Mouse (Mus musculus): ENCODE measurements around the gene Fzd5.

Fzd5 gene

GRCm38 (mm10) chr1:64688046-64688445 lies 49.5 kb downstream of the Fzd5 start:
- DNase-seq (ENCODE audit: low read depth, low spot score): no peak

GRCm38 (mm10) chr1:64684440-64684839 lies 53.1 kb downstream of the Fzd5 start:
- no peak for DNase-seq (ENCODE audit: low read depth, low spot score)

DNA sequence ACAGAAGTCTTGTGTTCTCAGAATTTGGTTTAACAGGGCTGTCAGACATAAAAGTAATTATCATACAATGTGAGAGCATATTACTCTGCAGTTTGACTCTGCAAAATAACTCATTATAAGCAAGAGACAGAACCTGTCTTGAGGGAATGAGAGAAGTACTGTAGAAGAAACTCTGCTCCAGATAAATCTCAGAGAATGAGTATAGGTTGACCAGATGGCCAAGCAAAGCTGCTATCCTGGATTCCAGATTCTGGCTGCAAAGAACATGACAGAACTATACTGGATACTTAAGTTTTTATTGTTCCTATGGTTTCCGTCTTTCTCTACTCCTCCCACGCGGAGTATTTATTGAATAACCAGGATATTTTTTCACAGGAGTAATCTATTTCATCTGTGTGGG lies 54.5 kb downstream of the Fzd5 start:
- no peak for DNase-seq (ENCODE audit: low read depth, low spot score)

DNA sequence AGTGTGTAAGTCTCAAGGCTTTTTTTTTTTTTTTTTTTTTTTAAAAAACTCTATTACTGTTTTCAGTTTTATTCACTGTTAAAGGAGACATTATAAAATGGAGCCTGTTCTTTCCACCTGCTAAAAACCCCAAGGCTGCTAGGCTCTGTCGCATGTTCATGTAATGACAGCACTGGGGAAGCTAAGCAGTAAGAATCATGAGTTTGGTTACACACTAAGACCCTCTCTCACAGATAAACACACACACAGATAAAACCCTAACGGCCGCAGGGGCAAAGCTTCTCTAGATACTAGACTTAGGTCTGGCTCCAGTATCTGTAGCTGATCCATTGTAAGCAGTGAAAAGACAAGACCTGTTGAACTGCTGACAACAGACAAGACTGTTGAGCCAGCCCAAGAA lies 56.1 kb downstream of the Fzd5 start:
- DNase-seq (ENCODE audit: low read depth, low spot score): no peak

Measured in ES-CJ7 (cell line).